Mouse (Mus musculus) induced T-regulatory cell, adult 2 months (primary cell): Measurements from ENCODE around the gene Tubgcp6.

Experiments
- DNase-seq: peaks from one replicate; pipeline ENCODE4 v3.0.0-alpha.2; 2012; ENCODE audit warnings: low read depth

Gene Tubgcp6

GRCm38 (mm10) chr15:89100823-89101222, 22.1 kb downstream of the Tubgcp6 start:
- no peak for DNase-seq

DNA sequence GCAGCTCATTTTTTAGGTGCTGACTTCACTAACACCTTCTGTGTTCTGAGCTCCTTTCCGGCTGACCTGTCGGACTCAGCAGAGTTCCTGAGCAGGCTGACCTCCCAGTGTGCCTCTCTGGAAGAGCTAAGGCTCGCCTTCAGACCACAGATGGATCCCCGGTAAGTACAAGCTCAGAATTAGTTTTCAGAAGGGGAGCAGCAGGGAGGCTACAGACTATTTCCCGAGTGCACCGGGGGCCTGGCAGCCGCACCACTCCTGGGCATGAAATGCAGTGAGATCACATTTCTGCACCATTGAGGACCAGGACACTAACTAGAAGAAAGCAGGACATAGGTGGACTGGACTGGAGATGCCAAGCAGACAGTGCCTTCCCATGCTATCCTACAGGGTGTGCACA, 24.3 kb downstream of the Tubgcp6 start:
- no peak for DNase-seq

DNA sequence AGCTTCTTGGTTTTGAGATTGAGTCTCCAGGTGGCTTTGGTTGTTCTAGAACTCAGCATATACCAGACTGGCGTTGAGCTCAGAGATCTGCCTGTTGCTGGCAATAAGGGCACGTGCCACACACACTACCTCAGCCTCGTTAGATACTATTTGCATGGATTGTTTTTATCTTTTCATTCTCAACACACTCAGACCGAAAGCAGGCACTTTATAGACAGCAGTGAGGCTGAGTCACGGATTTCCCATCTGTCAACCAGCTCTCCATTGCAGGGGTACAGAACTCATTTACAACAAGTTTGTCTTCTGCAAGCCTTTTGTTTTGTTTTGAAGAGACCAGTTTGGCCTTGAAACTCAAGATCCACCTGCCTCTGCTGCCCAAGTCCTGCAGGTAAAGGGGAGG, 25.5 kb downstream of the Tubgcp6 start:
- DNase-seq, result no peak

DNA sequence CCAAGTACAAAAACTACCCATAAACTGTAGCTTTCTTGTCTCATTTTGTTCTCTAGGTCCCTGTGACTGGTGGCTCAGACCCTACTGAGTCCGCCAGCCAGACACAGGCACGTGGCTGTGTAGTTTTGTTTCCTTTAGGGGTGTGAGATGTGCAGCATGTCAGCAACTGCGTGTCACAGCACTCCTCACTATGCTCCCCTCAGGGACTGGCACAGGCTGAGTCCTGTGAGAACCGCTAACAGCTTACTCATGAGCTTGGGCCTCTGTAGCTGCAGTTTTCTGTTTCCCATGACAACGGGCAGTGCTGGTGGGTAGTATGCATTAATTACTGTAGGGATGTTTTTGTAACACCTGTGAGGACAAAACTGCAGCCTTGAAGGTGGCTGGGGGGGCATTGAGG, 30.7 kb downstream of the Tubgcp6 start:
- no peak for DNase-seq

DNA sequence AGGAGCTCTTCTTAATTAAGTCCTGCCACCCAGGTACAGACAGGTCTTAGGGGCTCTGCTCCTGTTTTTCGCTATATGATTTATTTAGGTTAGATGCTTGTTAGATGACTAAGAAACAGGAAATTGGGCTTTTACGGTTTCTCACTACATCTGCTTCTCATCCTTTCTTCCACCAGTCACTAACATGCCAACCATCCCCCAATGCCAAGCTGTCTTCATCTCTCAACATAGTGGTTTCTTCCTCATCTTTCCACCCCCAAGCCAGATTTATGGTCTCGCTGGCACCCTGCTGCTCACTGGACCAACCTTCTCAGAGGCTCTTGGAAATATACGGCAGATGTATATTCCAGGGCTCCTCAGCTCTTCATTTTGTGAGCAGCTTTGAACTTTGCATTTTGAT, 32.2 kb downstream of the Tubgcp6 start:
- DNase-seq, result peak; percentile 40

- DNase-seq, result peak; percentile 44
Observed at GRCm38 (mm10) chr15:89089248-89090051, 33.5 kb downstream of the Tubgcp6 start.

- peak; percentile 88 for DNase-seq
Observed at GRCm38 (mm10) chr15:89088607-89089247, 34.2 kb downstream of the Tubgcp6 start, which contains the start of gene Selenoo. Gene Selenoo, plus strand, starts transcription at chr15:89089084.

DNA sequence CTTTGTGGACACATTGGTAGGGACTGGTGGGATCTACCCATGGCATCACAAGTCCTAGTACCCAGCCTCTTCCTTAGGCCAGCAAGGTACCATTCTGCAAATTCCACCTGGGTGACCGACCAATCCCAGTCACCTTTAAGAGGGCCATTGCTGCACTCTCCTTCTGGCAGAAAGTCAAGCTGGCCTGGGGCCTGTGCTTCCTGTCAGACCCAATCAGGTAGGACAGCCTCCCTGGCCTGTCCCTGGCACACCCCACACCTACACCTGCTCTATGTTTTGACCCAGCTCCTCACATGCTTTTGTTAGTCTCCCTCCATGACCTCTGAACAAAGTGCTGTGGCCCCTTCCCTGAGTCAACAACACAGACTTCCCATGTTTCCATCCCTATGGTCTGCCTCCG, 38.1 kb downstream of the Tubgcp6 start:
- no peak for DNase-seq

DNA sequence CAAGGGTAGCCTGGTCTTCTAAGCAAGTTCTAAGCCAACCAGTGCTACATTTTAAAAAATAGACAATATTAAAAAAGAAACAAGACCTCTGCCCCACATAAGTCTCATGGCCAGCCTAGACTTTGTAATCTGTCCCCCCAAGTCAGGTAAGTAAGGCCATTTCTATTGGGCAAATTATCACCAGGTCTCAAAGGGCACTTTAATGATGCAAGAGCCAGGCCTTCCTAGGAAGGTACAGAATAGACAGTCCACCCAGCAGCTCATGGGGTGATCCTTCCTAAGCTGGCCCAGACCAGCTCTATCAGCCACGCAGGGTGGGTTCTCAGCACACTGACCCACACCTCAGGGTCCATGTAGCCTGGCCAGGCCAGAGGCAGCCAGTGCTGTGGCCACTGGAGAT, 39.0 kb downstream of the Tubgcp6 start:
- no peak for DNase-seq

GRCm38 (mm10) chr15:89078208-89078836, 44.6 kb downstream of the Tubgcp6 start:
- peak; percentile 93 for DNase-seq

GRCm38 (mm10) chr15:89076156-89076731, 46.7 kb downstream of the Tubgcp6 start:
- peak; percentile 60 for DNase-seq

DNA sequence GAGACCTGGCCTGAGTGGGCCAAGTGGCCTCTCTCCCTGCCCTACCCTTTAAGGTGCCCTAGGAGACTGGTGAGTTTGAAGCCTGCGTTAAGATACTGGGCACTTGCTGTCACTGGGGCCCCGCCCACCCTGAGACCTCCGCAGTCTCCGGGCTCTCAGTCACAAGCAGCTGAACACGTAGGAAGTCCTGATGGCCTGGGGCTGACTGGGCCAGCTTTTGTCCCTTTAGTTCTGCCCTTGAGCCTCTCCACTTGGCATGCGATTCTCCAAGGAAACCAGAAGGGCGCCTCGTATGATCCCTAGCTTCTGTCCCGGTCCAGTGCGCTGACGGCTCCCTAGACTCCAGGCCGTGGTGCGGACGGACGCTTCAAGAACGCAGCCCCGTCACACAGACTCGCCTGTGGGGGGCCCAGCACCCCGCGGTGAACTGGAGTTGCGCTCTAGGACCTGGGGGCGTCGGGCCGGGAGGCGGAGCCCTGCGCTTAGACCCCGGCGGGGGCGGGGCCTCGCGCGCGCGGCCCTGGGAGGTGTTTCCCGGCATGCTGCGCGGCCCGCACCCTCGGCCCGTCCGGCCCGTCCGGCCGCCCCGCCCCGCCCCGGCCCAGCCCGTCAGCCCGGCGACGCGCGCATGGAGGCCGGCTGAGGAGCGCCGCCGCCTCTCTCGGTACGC, 47.3 kb downstream of the Tubgcp6 start:
- DNase-seq, result peak; percentile 87

GRCm38 (mm10) chr15:89074613-89075477, 48.1 kb downstream of the Tubgcp6 start, which contains the start of gene Trabd:
Gene Trabd, plus strand, starts transcription at chr15:89075124.
- no peak for DNase-seq

DNA sequence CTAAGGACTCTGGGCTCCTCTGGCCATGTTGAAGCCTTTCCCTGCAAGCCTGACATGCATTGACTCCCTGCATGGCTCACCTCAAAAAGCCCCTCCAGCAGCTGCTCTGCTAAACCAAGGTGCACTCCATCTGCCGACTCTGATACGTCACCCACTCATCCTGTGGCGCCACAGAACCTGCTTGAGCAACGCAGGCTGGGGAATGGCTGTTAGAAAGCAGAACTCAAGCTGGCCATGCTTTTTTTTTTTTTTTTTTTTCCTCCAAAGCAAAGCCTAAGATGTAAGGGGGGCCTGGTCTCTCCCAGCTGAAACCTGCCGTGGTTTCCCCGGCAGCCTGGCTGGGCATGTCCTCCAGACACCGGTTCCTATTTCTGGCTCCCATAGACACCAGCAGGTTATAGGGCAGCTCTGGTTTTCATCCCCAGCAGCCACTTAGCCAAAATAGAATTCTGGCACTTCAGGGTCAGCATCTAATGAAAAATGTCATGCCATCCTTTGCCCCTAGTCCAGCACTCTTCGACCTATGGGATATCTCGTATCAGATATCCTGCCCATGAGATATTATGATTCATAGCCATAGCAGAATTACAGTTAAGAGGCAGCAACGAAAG, 48.8 kb downstream of the Tubgcp6 start:
- DNase-seq, result peak; percentile 12

DNA sequence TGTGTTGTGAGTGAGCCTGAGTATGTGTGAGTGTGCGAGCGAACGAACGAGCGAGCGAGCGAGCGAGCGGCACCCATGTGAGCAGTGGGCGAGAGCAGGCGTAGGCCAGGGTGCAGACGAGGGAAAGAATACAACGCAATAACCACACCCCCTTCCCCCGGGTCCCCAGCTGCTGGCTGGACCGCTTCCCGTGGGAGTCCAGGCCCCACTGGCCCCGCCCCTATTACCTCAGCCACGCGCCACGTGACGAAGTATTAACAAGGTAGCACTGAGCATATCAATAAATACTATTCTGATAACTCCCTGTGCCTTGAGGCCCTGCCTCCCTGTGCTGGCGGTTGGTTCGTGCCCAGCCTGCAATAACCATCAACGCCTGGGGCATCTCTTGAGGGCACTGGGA, 52.3 kb downstream of the Tubgcp6 start:
- no peak for DNase-seq

GRCm38 (mm10) chr15:89069336-89069840, 53.5 kb downstream of the Tubgcp6 start:
- DNase-seq, result no peak

GRCm38 (mm10) chr15:89068226-89068625, 54.7 kb downstream of the Tubgcp6 start:
- no peak for DNase-seq

- no peak for DNase-seq
Observed at GRCm38 (mm10) chr15:89067609-89068008, 55.3 kb downstream of the Tubgcp6 start.

- DNase-seq, result no peak
Observed at GRCm38 (mm10) chr15:89064891-89065290, 58.0 kb downstream of the Tubgcp6 start.

DNA sequence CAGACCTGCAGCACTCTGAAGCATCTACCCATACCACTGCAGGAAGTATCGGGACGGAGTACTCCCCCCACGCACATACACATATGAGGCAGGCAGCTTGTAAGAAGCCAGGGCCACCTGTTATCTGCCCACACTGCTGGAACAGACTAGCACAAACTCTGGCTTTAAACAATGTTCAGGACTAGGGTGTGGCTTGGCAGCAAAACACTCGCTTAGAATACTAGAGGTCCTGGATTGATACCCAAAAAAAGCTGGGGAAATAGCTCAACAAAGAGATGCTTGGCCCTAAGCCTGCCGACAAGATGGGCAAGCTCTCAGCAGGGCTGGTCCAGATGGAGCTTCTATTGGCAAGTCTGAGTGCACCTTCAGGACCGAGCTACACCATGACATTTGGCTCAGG, 59.4 kb downstream of the Tubgcp6 start:
- no peak for DNase-seq
